Mouse (Mus musculus) E14TG2a.4 (cell line): ENCODE results near the gene Atp6v0e.

Source experiments
- CTCF ChIP-seq: conservative IDR thresholded peaks from 2 replicates; pipeline ENCODE4 v1.5.1; 2014; ENCODE audit warnings: low read length
- NANOG ChIP-seq: IDR thresholded peaks from 2 replicates; pipeline ENCODE4 v1.6.1; 2014; ENCODE audit warnings: borderline replicate concordance, low read length, mixed read lengths
- POU5F1 ChIP-seq: IDR thresholded peaks from 2 replicates; pipeline ENCODE4 v1.6.1; 2014; ENCODE audit warnings: low read length, borderline replicate concordance

DNA sequence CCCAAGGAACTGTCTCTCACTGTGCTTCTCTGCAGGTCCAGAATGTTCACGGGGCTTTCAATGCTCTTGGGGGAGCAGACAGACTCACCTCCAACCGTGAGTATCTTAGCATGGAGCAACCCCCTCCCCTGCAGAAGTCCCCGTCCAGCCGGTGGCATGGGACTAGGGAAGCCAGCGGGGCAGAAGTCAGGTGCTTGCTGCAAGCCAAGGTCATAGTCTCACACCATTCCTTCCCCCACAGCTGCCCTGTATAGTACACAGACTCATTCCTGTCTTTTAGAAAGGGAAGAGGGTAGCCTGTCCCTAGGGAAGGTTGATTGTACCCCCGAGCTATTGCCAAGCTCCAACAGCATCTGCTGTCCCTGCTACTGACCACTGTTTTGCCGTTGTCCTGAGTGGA, 27.1 kb upstream of the Atp6v0e start:
- no peak for TF ChIP-seq CTCF
- no peak for TF ChIP-seq POU5F1
- no peak for TF ChIP-seq NANOG
